Mouse (Mus musculus) thymus, postnatal 0 days (tissue): ENCODE data around the gene Arl5b. TPM values are rescaled to one million over a fixed set of nuclear protein-coding genes. Genes with fewer than 3 reads are reported as not detected.

Experiments used
- DNase-seq: peaks from one replicate; pipeline ENCODE4 v3.0.0-alpha.2; 2015; ENCODE audit warnings: low spot score
- polyA plus RNA-seq: library from polyadenylated mRNA; unstranded; fragments of >200 nt; fragmentation: Nextera tagmentation; extraction: Ambion mirVana; gene quantifications from 2 replicates; pipeline ENCODE4 v1.2.1, GENCODE M21; 2015

The Arl5b gene
- 20.1 and 25.8 TPM in 2 replicates for polyA plus RNA-seq

DNA sequence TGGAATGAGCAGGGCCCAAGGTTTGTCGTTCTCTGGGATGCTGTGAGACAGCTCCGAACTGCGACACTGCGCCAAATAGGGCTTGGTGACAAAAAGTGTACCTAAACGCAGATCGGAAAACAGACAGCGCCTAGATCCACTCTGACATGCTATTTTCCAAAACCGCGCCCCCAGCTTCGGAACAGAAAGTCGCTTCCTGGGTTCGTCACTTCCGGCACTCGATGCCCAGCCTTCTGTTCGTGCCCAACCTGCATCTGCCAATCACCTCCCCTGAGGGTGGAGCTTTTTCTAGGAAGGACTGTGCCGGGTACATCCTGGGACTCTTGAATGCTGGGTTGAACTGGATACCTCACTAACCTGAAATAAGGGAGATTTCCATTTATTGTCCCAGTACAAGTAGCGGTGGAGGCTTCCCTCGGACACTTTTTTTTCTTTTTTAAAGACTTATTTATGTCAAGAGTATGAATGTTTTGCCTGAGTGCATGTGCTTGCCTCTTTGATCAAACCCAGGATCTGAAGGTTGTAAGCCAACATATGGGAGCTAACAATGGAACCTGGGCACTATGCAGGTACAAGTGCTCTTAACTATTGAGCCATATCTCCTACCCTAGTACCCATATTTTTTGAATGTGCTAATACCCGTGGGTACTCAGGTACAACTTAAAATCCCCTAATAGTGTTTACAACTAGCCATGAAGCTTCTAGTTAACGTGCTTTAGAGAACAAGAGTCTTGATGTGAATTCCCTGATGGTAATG lies at the start of gene Arl5b:
Arl5b (plus strand) TSS at position 279 of the 757 bp plus-strand sequence.
- DNase-seq, result peak; percentile 94

- DNase-seq, result no peak
These were observed 41.7 kb upstream of the Arl5b start for GRCm38 (mm10) chr2:15007531-15007930.

- DNase-seq, result no peak
These were observed 41.1 kb upstream of the Arl5b start for GRCm38 (mm10) chr2:15008072-15008471.

DNA sequence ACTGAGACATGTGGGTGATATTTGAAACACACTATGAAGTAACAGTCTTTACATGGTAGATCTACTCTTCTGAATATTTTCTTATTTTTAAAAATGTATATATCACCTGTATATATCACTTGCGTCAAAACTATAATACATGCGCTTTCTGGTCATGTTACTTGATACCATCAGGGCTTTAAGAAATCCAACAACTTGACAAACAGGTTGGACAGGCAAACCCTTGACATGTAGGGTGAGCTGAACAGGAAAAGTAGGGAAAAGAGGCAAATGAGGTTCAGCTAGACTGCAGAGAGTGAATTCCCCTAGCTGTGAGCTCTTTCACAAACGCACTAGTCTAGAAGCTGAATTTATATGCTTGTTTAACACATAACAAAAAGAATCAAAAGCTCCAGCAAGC lies 22.4 kb upstream of the Arl5b start:
- no peak for DNase-seq

- no peak for DNase-seq
These were observed 21.4 kb upstream of the Arl5b start for GRCm38 (mm10) chr2:15027816-15028215.

GRCm38 (mm10) chr2:15038705-15039104 lies 10.5 kb upstream of the Arl5b start:
- DNase-seq, result no peak

DNA sequence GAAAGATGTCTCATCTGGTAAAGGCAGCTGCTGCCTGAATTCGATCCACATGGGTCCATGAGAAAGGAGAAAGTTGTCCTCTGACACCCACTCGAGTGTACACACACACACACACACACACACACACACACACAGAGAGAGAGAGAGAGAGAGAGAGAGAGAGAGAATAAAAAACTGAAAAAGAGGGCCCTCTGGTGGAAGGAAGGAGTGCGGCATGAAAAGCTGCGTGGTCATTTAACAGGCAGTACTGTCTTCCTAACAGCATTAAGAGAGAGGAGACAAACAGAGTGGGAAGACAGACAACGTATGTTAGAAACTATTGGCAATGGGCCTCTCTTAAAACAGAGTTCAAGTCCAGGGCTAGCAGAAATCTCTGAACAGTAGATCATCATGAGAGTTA lies 8.9 kb upstream of the Arl5b start:
- DNase-seq, result peak; percentile 61

DNA sequence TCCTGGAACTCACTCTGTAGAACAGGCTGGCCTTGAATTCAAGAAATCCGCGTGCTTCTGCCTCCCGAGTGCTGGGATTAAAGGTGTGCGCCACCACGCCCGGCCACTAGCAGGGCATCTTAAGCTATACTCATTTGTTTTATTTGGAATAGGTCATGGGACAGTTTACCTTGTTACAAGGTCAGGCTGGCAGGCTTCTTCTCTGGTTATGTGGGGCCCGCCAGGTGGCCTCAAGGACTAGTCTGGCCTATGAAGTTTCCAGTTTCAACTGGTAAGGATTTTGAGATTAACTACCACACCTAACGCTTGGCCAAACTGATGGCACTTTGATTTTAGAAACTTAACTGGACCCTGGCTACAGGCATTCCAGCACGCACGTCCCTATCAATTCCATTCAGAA lies 5.3 kb downstream of the Arl5b start:
- DNase-seq, result no peak

DNA sequence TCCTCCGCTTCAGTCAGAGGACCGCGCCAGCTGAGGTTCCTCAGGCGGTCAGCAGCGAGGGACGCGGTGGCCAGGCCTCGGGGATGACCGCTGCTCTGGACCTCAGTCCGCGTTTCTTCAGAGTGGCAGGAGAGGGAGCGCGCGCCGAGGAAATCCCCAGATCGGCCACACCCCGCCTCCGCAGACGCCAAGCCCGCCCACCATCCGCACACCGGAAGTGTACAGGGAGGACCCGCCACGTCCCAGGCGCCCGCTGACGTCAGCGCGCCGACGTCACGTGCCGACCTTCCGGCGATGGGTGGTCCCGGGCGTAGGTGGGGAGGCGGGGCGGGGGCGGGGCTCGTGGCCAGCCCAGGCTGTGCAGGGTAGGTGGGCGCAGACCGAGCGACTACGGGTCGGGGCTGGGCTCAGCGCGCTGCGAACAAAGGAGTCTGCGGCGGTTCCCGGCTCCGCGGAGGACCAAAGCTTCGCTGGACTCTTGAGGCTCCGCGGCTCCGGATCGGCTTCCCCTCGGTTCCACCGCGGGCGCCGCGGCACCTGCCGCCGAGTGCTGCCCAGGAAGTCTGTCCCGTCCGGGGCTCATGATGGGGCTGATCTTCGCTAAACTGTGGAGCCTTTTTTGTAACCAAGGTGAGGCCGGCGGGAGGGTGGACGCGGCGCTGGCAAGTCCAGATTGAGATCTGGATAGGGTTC lies 5.9 kb downstream of the Arl5b start, which contains the start of gene Nsun6:
Nsun6 (minus strand) TSS at position 125 of the 693 bp plus-strand sequence.
- DNase-seq, result peak; percentile 97

DNA sequence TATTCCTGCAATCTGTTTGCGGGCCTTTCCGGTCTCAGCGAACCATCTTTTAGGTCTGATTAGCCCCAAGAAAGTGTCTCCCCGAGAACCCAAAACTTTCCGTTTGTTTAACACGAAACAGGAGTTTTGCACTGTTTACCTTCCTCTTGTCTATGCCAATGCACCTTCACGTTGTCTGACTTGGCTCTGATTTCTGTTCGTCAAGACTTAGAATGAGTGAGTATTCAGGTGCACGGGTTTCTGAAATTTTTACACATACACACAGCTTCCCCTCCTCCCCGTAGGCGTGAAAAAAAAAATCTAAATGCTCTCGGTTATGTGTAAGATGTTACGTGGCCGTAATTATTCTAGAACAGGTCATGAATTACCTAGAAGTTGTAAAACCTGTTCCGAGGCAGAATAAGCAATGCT lies 6.6 kb downstream of the Arl5b start:
- peak; percentile 41 for DNase-seq

DNA sequence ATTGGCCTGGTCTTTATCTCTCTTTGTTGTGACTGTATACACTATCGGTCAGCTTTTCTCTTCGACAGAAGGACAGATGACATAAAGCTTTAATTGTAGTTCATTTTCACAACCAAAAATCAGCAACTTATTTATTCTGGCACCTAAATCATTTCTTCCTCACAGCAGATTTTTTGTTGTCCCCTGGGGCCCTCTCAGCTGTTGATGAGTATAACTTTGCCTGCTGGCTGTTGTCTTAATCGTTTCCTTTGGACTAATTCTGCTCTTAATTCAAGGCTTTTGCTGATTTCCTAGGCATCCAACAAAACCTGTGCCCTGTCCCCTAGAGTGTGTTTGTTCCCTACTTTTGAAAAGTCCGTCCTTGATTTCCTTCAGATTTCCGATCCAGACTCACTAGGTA lies 9.0 kb downstream of the Arl5b start:
- DNase-seq, result no peak

- no peak for DNase-seq
These were observed 11.7 kb downstream of the Arl5b start for GRCm38 (mm10) chr2:15060856-15061255.

DNA sequence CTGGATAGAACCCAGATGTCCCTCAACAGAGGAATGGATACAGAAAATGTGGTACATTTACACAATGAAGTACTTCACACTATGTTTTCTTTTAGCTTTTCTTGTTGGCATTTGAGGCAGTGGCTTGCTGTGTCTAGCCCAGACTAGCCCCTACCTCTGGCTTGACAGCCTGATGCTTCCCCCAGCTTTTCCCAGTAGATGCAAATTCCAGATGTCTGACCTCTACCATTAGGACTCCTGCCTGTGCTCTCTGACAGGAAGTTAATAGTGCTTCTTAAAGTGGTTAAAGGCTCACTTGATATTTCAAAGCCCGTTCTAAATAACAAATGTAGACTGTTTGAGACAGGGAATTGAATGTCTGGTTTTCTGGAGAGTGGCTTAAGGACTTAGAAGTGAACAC lies 14.6 kb downstream of the Arl5b start:
- no peak for DNase-seq

- no peak for DNase-seq
These were observed 15.4 kb downstream of the Arl5b start for GRCm38 (mm10) chr2:15064380-15065269.

DNA sequence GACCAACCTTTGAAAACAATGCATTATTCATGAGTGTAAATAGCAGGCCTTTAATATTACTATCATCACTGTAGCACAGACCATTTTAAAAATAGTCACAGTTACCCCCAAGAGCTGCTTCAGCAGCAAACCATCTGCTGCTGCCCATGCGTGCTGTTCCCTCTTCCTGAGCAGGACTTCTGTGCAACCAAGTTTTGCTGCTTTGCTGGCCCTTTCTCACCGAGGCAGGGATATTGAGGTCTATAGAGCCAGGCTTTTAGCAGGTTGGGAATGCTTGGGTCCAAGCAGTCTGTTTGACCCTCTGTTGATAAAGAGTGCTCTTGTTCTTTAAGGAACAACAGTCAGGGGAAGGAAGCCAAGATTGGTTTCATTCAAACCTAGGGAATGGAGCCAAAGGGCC lies 16.3 kb downstream of the Arl5b start:
- no peak for DNase-seq

DNA sequence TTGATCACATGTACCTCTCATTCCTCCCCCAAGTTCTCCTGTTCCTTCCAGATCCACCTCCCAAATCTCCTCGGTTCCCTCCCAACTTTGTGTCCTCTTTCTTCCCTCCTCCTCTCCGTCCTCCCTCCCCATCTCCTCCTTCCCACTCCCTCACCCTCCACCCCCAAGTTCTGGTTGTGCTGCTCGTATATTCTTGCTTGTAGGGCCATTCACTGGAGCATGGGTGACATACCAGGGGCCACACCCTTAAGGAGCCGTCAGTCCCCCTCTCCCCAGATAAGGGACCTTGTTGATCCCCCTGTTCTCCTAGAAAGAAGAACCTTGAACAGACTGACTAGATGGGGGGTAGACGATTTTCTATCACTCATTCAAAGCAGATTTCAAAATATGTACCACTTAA lies 17.9 kb downstream of the Arl5b start:
- no peak for DNase-seq

GRCm38 (mm10) chr2:15083702-15084101 lies 34.5 kb downstream of the Arl5b start:
- DNase-seq, result no peak

- no peak for DNase-seq
These were observed 38.1 kb downstream of the Arl5b start for GRCm38 (mm10) chr2:15087308-15087707.

DNA sequence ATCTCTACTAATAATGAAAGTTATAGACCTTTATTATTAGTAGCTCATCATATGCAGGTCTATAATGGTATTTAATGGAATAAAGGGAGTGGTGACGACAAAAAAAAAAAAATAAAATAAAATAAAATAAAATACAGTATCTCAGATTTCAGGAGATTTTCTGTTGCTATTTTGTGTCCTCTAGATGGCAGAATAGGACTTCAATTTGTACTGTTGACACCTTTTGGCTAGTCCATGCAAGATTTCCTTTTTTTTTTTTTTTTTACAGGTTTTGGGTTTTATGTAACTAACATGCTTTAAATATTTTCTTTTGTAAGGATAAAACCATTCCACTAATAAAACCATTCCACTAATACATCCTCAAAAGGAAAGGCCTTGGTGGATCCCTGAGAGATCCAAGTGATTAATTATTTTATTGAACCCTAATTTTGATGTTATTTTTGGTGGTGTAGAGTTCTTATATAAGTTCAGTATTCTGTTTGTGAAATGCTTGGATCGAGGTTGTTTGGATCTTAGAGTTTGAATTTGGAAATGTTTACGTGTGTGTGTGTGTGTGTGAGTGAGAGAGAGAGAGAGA lies 47.4 kb downstream of the Arl5b start:
- no peak for DNase-seq

- no peak for DNase-seq
These were observed 55.2 kb downstream of the Arl5b start for GRCm38 (mm10) chr2:15104386-15104785.

GRCm38 (mm10) chr2:15111290-15111689 lies 62.1 kb downstream of the Arl5b start:
- no peak for DNase-seq
